Mouse (Mus musculus): Measurements from ENCODE around the gene Mbtd1.

DNA sequence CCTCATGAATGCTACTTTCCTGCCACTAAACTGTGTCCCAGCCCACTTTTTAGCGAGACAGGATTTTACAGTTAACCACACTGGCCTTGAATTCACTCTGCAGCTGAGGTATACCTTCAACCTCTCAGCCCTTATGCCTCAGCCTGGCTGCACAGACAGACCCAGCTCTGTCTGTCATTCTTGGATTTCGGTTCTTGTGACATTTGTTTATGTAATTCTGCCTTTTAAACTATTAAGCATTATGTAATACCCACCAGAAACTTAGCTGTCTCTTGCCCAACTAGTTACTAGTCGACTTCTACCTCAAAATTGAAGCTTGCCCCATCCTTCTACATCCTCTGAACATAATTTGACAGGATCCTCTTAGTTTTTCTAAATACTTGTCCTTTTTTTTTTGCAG is 22.2 kb downstream of the Mbtd1 start:
- no peak for TF ChIP-seq GATA1 (IDR thresholded peaks at IDR 0.05; ENCODE audit: borderline replicate concordance, low read length)
- TF ChIP-seq FLI1 (IDR thresholded peaks at IDR 0.05; ENCODE audit: low read length): no peak

Data from megakaryocyte, embryonic 14.5 days (primary cell).